Mouse (Mus musculus) midbrain, embryonic 16.5 days (tissue): ENCODE measurements around the gene BC024978. TPM values are rescaled to one million over a fixed set of nuclear protein-coding genes. Genes with fewer than 3 reads are reported as not detected.

Experiments used
- ATAC-seq: fragments of 200-750 bp; cut with Nextera tagmentation; 2 replicates; pipeline ENCODE4 v1.8.0; 2017; ENCODE audit warnings: moderate TSS enrichment
- H3K27ac ChIP-seq: fragments of 300-500 bp; sonication (generic); 2 replicates; pipeline ENCODE4 v1.5.1; 2014; ENCODE audit warnings: mild to moderate bottlenecking, low read length, mixed read lengths
- H3K27me3 ChIP-seq: fragments of 300-500 bp; sonication (generic); 2 replicates; pipeline ENCODE4 v1.6.1; 2014; ENCODE audit warnings: low read depth, low read length, mixed read lengths; ENCODE audit not compliant: control insufficient read depth, insufficient read depth
- H3K36me3 ChIP-seq: fragments of 300-500 bp; sonication (generic); 2 replicates; pipeline ENCODE4 v1.6.1; 2014; ENCODE audit warnings: mild to moderate bottlenecking, low read length, moderate library complexity, mixed read lengths; ENCODE audit not compliant: control insufficient read depth, insufficient read depth
- H3K4me1 ChIP-seq: fragments of 300-500 bp; sonication (generic); 2 replicates; pipeline ENCODE4 v1.6.1; 2014; ENCODE audit warnings: mild to moderate bottlenecking, low read length, mixed read lengths; ENCODE audit not compliant: control insufficient read depth, insufficient read depth
- H3K4me2 ChIP-seq: fragments of 300-500 bp; sonication (generic); 2 replicates; pipeline ENCODE4 v1.6.1; 2014; ENCODE audit warnings: mild to moderate bottlenecking, low read length, mixed read lengths
- H3K4me3 ChIP-seq: fragments of 300-500 bp; sonication (generic); 2 replicates; pipeline ENCODE4 v1.5.1; 2014; ENCODE audit warnings: low read depth, mild to moderate bottlenecking, low read length, moderate library complexity, mixed read lengths
- H3K9ac ChIP-seq: fragments of 300-500 bp; sonication (generic); 2 replicates; pipeline ENCODE4 v1.6.1; 2014; ENCODE audit warnings: low read depth, low read length, mixed read lengths
- H3K9me3 ChIP-seq: fragments of 300-500 bp; sonication (generic); replicated peaks from 2 replicates; pipeline ENCODE4 v1.6.1; 2014; ENCODE audit warnings: mild to moderate bottlenecking, low read length, mixed read lengths; ENCODE audit not compliant: control insufficient read depth, poor library complexity, severe bottlenecking
- WGBS: fragments of 180-500 bp; shearing (Covaris S2); extraction: QIAGEN DNeasy Blood & Tissue Kit; methylation state at CpG from one replicate; pipeline ENCODE4 v1.1.7; 2014; 5-methylcytosine and 5-hydroxymethylcytosine counted together
- polyA plus RNA-seq: library from polyadenylated mRNA; unstranded; fragments of >200 nt; fragmentation: Nextera tagmentation; extraction: Ambion mirVana; gene quantifications from 2 replicates; pipeline ENCODE4 v1.2.1, GENCODE M21; 2015

The BC024978 gene
- 3.1 and 4.1 TPM in 2 replicates for polyA plus RNA-seq

DNA sequence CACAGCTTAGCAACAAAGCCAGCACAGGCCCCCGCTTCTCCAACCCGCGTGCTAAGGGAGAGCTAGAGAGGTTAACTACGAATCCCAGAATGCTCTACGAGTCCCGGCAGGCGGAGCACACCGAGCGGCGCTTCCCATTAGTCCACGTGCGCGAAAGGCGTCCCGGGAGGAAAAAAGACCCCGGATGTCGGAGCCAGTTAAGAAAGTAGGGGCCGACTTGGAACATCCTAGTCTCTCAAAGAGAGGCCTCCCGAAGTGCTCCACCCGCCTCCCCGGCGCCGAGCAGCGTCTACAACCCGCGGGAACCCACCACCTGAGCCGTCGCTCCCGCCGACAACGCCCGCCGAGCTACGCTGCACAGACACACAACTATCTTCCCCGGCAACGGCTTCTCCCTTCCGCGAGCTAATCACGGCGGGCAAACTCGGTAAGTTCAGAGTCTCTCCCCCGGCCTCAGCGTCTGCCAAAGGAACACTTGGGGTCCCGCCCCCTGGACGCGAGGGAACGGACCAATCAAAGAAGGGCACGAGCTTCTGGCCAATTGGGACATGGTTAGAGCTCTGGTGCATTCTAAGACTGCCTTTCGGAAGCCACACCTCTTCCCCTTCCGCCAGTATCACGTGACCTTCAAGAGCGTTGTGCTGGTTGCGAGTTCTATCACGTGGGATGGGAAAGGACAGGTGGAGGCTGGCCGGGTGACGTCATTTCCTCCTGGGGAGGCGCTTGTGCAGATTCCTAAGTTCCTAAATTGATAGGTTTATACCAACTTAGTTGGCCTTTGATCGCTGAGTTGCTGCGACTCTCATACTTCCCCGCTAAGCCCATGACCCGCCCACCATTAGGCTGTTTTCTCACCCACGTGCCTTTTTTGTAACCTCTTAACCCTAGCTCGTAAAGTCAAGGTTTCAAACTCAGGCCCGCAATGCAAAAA, at the start of gene BC024978, which contains the start of gene Snrpa:
TSS of gene BC024978 (plus strand) at position 101 of the 931 bp plus-strand sequence.
TSS of gene Snrpa (minus strand) at position 591 of the 931 bp plus-strand sequence.
- H3K27ac ChIP-seq: peak within 1 kb of the TSS; percentile 97
- WGBS: 1% methylated on average over 64 of the region's 64 CpGs
- no peaks in the 10 kb centered on the region for H3K27me3 ChIP-seq
- peak within 1 kb of the TSS; percentile 91 for H3K9ac ChIP-seq
- H3K4me3 ChIP-seq: peak within 1 kb of the TSS; percentile 91
- peak; percentile 98 for ATAC-seq
- peaks cover 27% of the 10 kb centered on the region for H3K4me1 ChIP-seq
- peaks cover 21% of the 10 kb centered on the region for H3K36me3 ChIP-seq
- H3K9me3 ChIP-seq: no peaks in the 10 kb centered on the region
- peak within 1 kb of the TSS; percentile 85 for H3K4me2 ChIP-seq

DNA sequence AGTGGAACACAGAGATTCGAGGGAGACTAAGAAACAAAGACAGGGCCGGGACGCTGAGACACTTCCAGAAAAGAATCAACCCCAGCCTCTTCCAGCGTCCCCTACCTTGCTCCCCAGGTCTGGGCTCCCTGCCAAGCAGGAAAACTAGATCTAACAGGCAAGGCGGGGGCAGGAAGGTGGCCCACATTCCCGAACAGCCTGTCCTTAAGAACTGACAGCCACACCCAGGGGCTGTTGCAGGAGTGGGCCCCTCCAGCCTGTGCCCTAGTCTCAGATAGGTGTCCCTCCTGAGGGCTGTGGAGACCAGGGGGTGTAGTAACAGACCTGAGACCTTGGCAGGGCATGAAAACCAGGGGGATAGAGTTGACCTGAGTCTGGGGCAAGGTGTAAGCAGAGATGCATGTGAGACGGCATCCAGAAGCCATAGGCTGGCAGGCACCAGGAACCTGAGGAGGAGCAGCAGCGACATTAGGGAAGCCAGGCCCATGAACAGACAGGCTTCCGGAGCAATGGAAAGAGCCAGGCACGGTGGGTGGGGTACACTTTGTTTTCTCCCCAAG, 42.3 kb upstream of the BC024978 start, which contains the start of gene Cyp2t4:
TSS of gene Cyp2t4 (plus strand) at position 510 of the 560 bp plus-strand sequence.
- WGBS: 82% methylated on average over 10 of the region's 10 CpGs
- Histone ChIP-seq H3K27ac (no peak within 1 kb of the TSS), H3K36me3 (peaks cover 11% of the 10 kb centered on the region), H3K9me3 (no peaks in the 10 kb centered on the region), H3K9ac (no peak within 1 kb of the TSS), H3K4me3 (no peak within 1 kb of the TSS), H3K4me1 (no peaks in the 10 kb centered on the region), H3K4me2 (no peak within 1 kb of the TSS), H3K27me3 (no peaks in the 10 kb centered on the region)
- ATAC-seq: no peak

DNA sequence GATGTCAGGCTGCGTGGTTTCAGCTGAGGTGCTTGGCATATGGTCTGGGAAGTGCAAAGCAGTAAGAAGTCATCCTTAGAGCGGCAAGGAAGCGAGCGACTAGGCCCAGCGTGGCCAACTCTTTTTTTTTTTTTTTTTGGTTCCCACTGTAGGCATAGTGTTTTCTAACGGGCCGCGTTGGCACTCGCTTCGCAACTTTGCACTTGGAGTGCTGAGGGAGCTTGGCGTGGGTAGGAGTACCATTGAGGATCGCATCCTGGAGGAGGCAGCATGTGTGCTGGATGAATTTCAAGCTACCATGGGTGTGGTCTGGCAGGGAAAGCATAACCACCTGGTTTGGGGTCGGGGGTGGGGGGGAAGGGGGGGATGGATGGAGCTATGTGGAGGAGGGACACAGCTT, 39.6 kb upstream of the BC024978 start:
- no peak overlapping the region for H3K9ac ChIP-seq
- H3K27ac ChIP-seq: no peak overlapping the region
- no peak for ATAC-seq
- H3K4me2 ChIP-seq: no peak overlapping the region
- H3K36me3 ChIP-seq: peaks cover 17% of the 10 kb centered on the region
- peaks cover 12% of the 10 kb centered on the region for H3K4me1 ChIP-seq
- no peaks in the 10 kb centered on the region for H3K9me3 ChIP-seq
- H3K4me3 ChIP-seq: no peak overlapping the region
- no peaks in the 10 kb centered on the region for H3K27me3 ChIP-seq
- 84% methylated on average over 13 of the region's 13 CpGs for WGBS

DNA sequence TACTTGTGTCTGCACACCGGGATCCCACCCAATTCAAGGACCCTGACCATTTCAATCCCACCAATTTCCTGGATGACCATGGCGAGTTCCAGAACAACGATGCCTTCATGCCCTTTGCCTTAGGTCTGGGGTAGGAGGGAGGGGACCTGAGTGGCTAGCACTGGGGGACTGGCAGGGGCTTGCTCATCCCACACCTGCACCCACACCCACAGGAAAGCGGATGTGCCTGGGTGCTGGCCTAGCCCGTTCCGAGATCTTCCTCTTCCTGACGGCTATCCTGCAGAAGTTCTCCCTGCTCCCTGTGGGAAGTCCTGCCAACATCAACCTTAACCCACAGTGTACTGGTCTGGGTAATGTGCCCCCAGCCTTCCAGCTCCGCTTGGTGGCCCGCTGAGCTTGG, 37.4 kb upstream of the BC024978 start:
- no peak for ATAC-seq
- no peaks in the 10 kb centered on the region for H3K27me3 ChIP-seq
- 97% methylated on average over 9 of the region's 9 CpGs for WGBS
- H3K27ac ChIP-seq: no peak overlapping the region
- no peaks in the 10 kb centered on the region for H3K9me3 ChIP-seq
- H3K9ac ChIP-seq: no peak overlapping the region
- H3K4me2 ChIP-seq: no peak overlapping the region
- H3K4me3 ChIP-seq: no peak overlapping the region
- peaks cover 34% of the 10 kb centered on the region for H3K4me1 ChIP-seq
- H3K36me3 ChIP-seq: peaks cover 17% of the 10 kb centered on the region

- Histone ChIP-seq H3K4me2 (no peak overlapping the region), H3K4me1 (peaks cover 44% of the 10 kb centered on the region), H3K4me3 (no peak overlapping the region), H3K36me3 (peaks cover 17% of the 10 kb centered on the region), H3K9me3 (no peaks in the 10 kb centered on the region), H3K27me3 (no peaks in the 10 kb centered on the region), H3K27ac (no peak overlapping the region), H3K9ac (no peak overlapping the region)
- no peak for ATAC-seq
- 89% methylated on average over 6 of the region's 6 CpGs for WGBS
Measured at GRCm38 (mm10) chr7:27159256-27159655, 36.3 kb upstream of the BC024978 start.

- Histone ChIP-seq H3K27me3 (no peaks in the 10 kb centered on the region), H3K9me3 (no peaks in the 10 kb centered on the region), H3K4me2 (0 out of 2 replicates have a peak overlapping the region, but pooled peaks have one; percentile 1), H3K4me3 (no peak overlapping the region), H3K36me3 (peaks cover 23% of the 10 kb centered on the region), H3K27ac (peak overlapping the region; percentile 54), H3K9ac (no peak overlapping the region), H3K4me1 (peaks cover 51% of the 10 kb centered on the region)
- WGBS: 20% methylated on average over 8 of the region's 8 CpGs
- peak; percentile 85 for ATAC-seq
Measured at GRCm38 (mm10) chr7:27159882-27160281, 35.7 kb upstream of the BC024978 start.

GRCm38 (mm10) chr7:27160921-27161320, 34.7 kb upstream of the BC024978 start:
- Histone ChIP-seq H3K27me3 (no peaks in the 10 kb centered on the region), H3K36me3 (peaks cover 24% of the 10 kb centered on the region), H3K4me2 (no peak overlapping the region), H3K9ac (no peak overlapping the region), H3K27ac (no peak overlapping the region), H3K4me1 (peaks cover 60% of the 10 kb centered on the region), H3K9me3 (no peaks in the 10 kb centered on the region), H3K4me3 (no peak overlapping the region)
- ATAC-seq: no peak
- whole genome bisulfite sequencing: 89% methylated on average over 3 of the region's 3 CpGs

- Histone ChIP-seq H3K36me3 (peaks cover 24% of the 10 kb centered on the region), H3K9me3 (no peaks in the 10 kb centered on the region), H3K9ac (peak overlapping the region; percentile 31; the same call in 1 of the 2 replicates), H3K4me1 (peaks cover 60% of the 10 kb centered on the region), H3K4me2 (no peak overlapping the region), H3K27me3 (no peaks in the 10 kb centered on the region), H3K4me3 (no peak overlapping the region), H3K27ac (no peak overlapping the region)
- WGBS: 80% methylated on average over 4 of the region's 4 CpGs
- no peak for ATAC-seq
Measured at GRCm38 (mm10) chr7:27161744-27162143, 33.8 kb upstream of the BC024978 start.
